Comparison of ENCODE assay signal across 9 mouse cellular contexts in genomic region chr10:81978365-81979003, GRCm38 (mm10). TPM values are rescaled to one million over a fixed set of nuclear protein-coding genes. Genes with fewer than 3 reads are reported as not detected.
DNase-seq lines count a peak whose midpoint lies in the region; ATAC-seq and TF ChIP-seq lines count a peak whose summit lies in the region.
"Not testable (repeated sequence)": the region's sequence is repeated elsewhere in the genome, so short reads cannot be mapped to it uniquely, and the experiment has no call there.
"Had no signal": no experiment of that assay in that cellular context is flagged by ENCODE, and none has a peak within 500 bp of the region (broad histone marks: within the 10 kb centered on the region; RNA-seq: fewer than 3 reads in every experiment).

No protein-coding gene starts in this region.

- DNase-seq in adrenal gland, adult (ENCODE audit: inconsistent age in 2 of 2, low spot score in 1 of 2), result peak; percentile 43 to 86
- DNase-seq in frontal cortex, postnatal 25 days (ENCODE audit: low spot score in 2 of 2), result peak; percentile 4 to 7
- DNase-seq in heart, postnatal 10 days, result peak; percentile 52 to 53
- peak; percentile 33 for DNase-seq in kidney, adult 2 months
- DNase-seq in liver, embryonic 11.5 days (ENCODE audit: low spot score), result not testable (repeated sequence)
- DNase-seq in ovary, postnatal 10 days (ENCODE audit: low spot score), result peak; percentile 15
- DNase-seq in thymus, adult 2 months, result peak; percentile 43

- intact Hi-C loops in heart, postnatal 10 days (cut with DNase I), result not testable (repeated sequence)

- not testable (repeated sequence) for H3K4me2 ChIP-seq in liver, embryonic 11.5 days

- H3K4me3 ChIP-seq in kidney, adult 2 months (ENCODE audit: insufficient read depth, low read depth, low read length); liver, embryonic 11.5 days (ENCODE audit: low read depth, low read length); thymus, adult 2 months (ENCODE audit: control insufficient read depth, insufficient read depth, low read length): not testable (repeated sequence)

- not testable (repeated sequence) for H3K9me3 ChIP-seq in liver, embryonic 11.5 days (ENCODE audit: control insufficient read depth, low read length)

- not testable (repeated sequence) for H3K4me1 ChIP-seq in kidney, adult 2 months (ENCODE audit: control insufficient read depth, insufficient read depth, low read length); liver, embryonic 11.5 days (replicated peaks; ENCODE audit: control insufficient read depth, insufficient read depth, low read length); thymus, adult 2 months (replicated peaks; ENCODE audit: control insufficient read depth, insufficient read depth, low read length)

- H3K27me3 ChIP-seq in kidney, adult 2 months (replicated peaks; ENCODE audit: control insufficient read depth, insufficient read depth, low read length); liver, embryonic 11.5 days (replicated peaks; ENCODE audit: control insufficient read depth, insufficient read depth, low read length); thymus, adult 2 months (ENCODE audit: control insufficient read depth, insufficient read depth, low read length): not testable (repeated sequence)

- not testable (repeated sequence) for H3K9ac ChIP-seq in liver, embryonic 11.5 days (ENCODE audit: low read depth, low read length)

- not testable (repeated sequence) for H3K27ac ChIP-seq in kidney, adult 2 months (ENCODE audit: insufficient read depth, low read depth, low read length); liver, embryonic 11.5 days (ENCODE audit: low read depth, low read length); thymus, adult 2 months (ENCODE audit: control insufficient read depth, insufficient read depth, low read length)

- H3K36me3 ChIP-seq in kidney, adult 2 months (ENCODE audit: control insufficient read depth, insufficient read depth, low read length); liver, embryonic 11.5 days (ENCODE audit: control insufficient read depth, insufficient read depth, low read length); thymus, adult 2 months (ENCODE audit: control insufficient read depth, insufficient read depth, low read length): not testable (repeated sequence)

- not testable (repeated sequence) for TF ChIP-seq CTCF in kidney, adult 2 months (conservative IDR thresholded peaks at IDR 0.05; ENCODE audit: insufficient read depth, insufficient read length, low read depth, low read length); thymus, adult 2 months (IDR thresholded peaks at IDR 0.05; ENCODE audit: borderline replicate concordance, control insufficient read depth, extremely low read depth, insufficient read depth, low read length, poor library complexity)

- 0 out of 2 replicates have a peak, but pooled peaks have one; percentile 39 for ATAC-seq in liver, embryonic 11.5 days (replicated peaks; ENCODE audit: low FRiP score)

- TF ChIP-seq POLR2A in kidney, adult 2 months (IDR thresholded peaks at IDR 0.05; ENCODE audit: low read depth, low read length); thymus, adult 2 months (IDR thresholded peaks at IDR 0.05; ENCODE audit: control insufficient read depth, extremely low read depth, insufficient read depth, low read length, poor library complexity): not testable (repeated sequence)

- no CpG with 5 or more reads among the region's 44 CpGs for WGBS in kidney, adult 2 months
- no CpG with 5 or more reads among the region's 44 CpGs for WGBS in liver, embryonic 11.5 days
- WGBS in thymus, adult 2 months, result no CpG with 5 or more reads among the region's 44 CpGs

RNA-seq across cellular contexts. Expression of gene Zfp781, which starts 48.2 kb away (rescaled TPM):
- total RNA-seq in heart, postnatal 10 days (2021), result 1 to 10 TPM; 1.8 to 1.9 TPM
- 0.03 and 0.27 TPM in 2 replicates for polyA plus RNA-seq in kidney, adult 2 months (2012; rRNA removed)
- polyA plus RNA-seq in liver, embryonic 11.5 days (2014; fragmentation: Nextera tagmentation; extraction: Ambion mirVana), result 1.6 and 1.8 TPM in 2 replicates
- polyA plus RNA-seq in thymus, adult 2 months (2012; rRNA removed), result 0.15 TPM in 1 of 2 replicates, not detected in the other
- total RNA-seq: MEL had no signal
- polyA plus RNA-seq: erythroblast, embryonic 14.5 days had no signal
